Mouse (Mus musculus) neutrophil, adult 5-6 weeks (primary cell): Measurements from ENCODE around the gene Twistnb. TPM values are rescaled to one million over a fixed set of nuclear protein-coding genes. Genes with fewer than 3 reads are reported as not detected.

ENCODE experiments used
- total RNA-seq: library from RNA; stranded (forward); fragments of 200-1000 nt; gene quantifications from 2 replicates; pipeline ENCODE4 v1.2.3, GENCODE M21; 2017

Twistnb gene
- total RNA-seq, 1 experiment from 2014 or later, result 56.7 TPM

Other genes starting within 250 kb of the Twistnb start
- not detected in 2 replicates for gene Efcab10, start 34.8 kb upstream of the Twistnb start, total RNA-seq